9 mouse cellular contexts compared by ENCODE assay signal in the genomic region with DNA sequence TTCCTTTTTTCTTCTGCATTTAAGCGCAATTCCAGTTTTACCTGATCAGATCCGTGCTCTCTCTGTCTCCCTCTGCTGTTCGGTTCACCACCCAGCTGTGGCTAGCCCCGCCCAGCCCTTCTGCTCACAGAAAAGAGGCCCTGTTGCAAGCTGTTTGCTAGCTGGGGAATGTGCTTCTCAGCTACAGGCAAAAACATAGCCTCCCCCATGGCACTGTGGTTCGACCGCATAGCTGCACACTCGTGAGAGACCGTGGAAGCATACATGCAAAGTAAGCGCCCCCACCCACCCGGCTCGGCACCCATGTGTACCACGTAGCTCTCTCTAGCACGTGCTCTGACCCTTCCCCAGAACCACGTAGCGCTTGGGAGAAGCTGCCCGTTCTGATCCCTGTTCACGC. TPM values are rescaled to one million over a fixed set of nuclear protein-coding genes. Genes with fewer than 3 reads are reported as not detected.
DNase-seq lines count a peak whose midpoint lies in the region; ATAC-seq and TF ChIP-seq lines count a peak whose summit lies in the region.
"Had no signal": no experiment of that assay in that cellular context is flagged by ENCODE, and none has a peak within 500 bp of the region (broad histone marks: within the 10 kb centered on the region; RNA-seq: fewer than 3 reads in every experiment).

No protein-coding gene starts in this region.

- WGBS in embryonic facial prominence, embryonic 15.5 days = 36% methylated on average over 17 of the region's 17 CpGs
- 40% methylated on average over 17 of the region's 17 CpGs for WGBS in heart, embryonic 16.5 days
- WGBS in liver, embryonic 12.5 days (ENCODE audit: insufficient replicate concordance) = 38% methylated on average over 17 of the region's 17 CpGs
- WGBS in stomach, postnatal 0 days = 25% methylated on average over 17 of the region's 17 CpGs

- peak overlapping the region; percentile 59 for H3K27ac ChIP-seq in embryonic facial prominence, embryonic 15.5 days (replicated peaks)
- no peak overlapping the region for H3K27ac ChIP-seq in heart, embryonic 16.5 days (ENCODE audit: low read length)
- H3K27ac ChIP-seq in liver, embryonic 12.5 days = peak overlapping the region; percentile 94
- peak overlapping the region; percentile 24; the same call in 1 of the 2 replicates for H3K27ac ChIP-seq in stomach, postnatal 0 days (replicated peaks)

- H3K27me3 ChIP-seq in E14TG2a.4 (ENCODE audit: insufficient read depth, low read length) = no peaks in the 10 kb centered on the region
- no peaks in the 10 kb centered on the region for H3K27me3 ChIP-seq in embryonic facial prominence, embryonic 15.5 days
- H3K27me3 ChIP-seq in heart, embryonic 16.5 days (ENCODE audit: control insufficient read depth, insufficient read depth, low read length) = no peaks in the 10 kb centered on the region
- no peaks in the 10 kb centered on the region for H3K27me3 ChIP-seq in liver, embryonic 12.5 days (replicated peaks)
- H3K27me3 ChIP-seq in stomach, postnatal 0 days (ENCODE audit: control insufficient read depth, insufficient read depth, low read length) = no peaks in the 10 kb centered on the region

- peaks cover 4% of the 10 kb centered on the region; the same call in 1 of the 2 replicates for H3K9me3 ChIP-seq in E14TG2a.4 (ENCODE audit: low read length)
- no peaks in the 10 kb centered on the region for H3K9me3 ChIP-seq in embryonic facial prominence, embryonic 15.5 days (replicated peaks)
- H3K9me3 ChIP-seq in heart, embryonic 16.5 days (replicated peaks; ENCODE audit: control insufficient read depth, low read length) = no peaks in the 10 kb centered on the region
- H3K9me3 ChIP-seq in liver, embryonic 12.5 days (replicated peaks) = no peaks in the 10 kb centered on the region
- no peaks in the 10 kb centered on the region for H3K9me3 ChIP-seq in stomach, postnatal 0 days (ENCODE audit: control insufficient read depth, low read length)

- peak; percentile 74 for TF ChIP-seq CTCF in E14TG2a.4 (conservative IDR thresholded peaks at IDR 0.05; ENCODE audit: low read length)
- peak; percentile 90 for TF ChIP-seq CTCF in stomach, postnatal 0 days (IDR thresholded peaks at IDR 0.05; ENCODE audit: low read depth)

- H3K9ac ChIP-seq in embryonic facial prominence, embryonic 15.5 days = no peak overlapping the region
- H3K9ac ChIP-seq in heart, embryonic 16.5 days (ENCODE audit: low read length) = peak overlapping the region; percentile 34
- peak overlapping the region; percentile 66 for H3K9ac ChIP-seq in liver, embryonic 12.5 days
- no peak overlapping the region for H3K9ac ChIP-seq in stomach, postnatal 0 days (ENCODE audit: low read length)

- no peak for TF ChIP-seq EP300 in stomach, postnatal 0 days (optimal IDR thresholded peaks at IDR 0.05)

- no peaks in the 10 kb centered on the region for H3K36me3 ChIP-seq in E14TG2a.4 (ENCODE audit: insufficient read depth, low read length)
- no peaks in the 10 kb centered on the region for H3K36me3 ChIP-seq in embryonic facial prominence, embryonic 15.5 days
- H3K36me3 ChIP-seq in heart, embryonic 16.5 days (ENCODE audit: control insufficient read depth, insufficient read depth) = no peaks in the 10 kb centered on the region
- 0 out of 2 replicates have a peak, but pooled peaks cover 3% of the 10 kb centered on the region for H3K36me3 ChIP-seq in liver, embryonic 12.5 days
- no peaks in the 10 kb centered on the region for H3K36me3 ChIP-seq in stomach, postnatal 0 days (ENCODE audit: control insufficient read depth, insufficient read depth, low read length)

- H3K4me3 ChIP-seq in E14TG2a.4 (replicated peaks; ENCODE audit: low read length) = no peak overlapping the region
- no peak overlapping the region for H3K4me3 ChIP-seq in embryonic facial prominence, embryonic 15.5 days (replicated peaks)
- no peak overlapping the region for H3K4me3 ChIP-seq in heart, embryonic 16.5 days (ENCODE audit: low read length)
- peak overlapping the region; percentile 21 for H3K4me3 ChIP-seq in liver, embryonic 12.5 days
- H3K4me3 ChIP-seq in stomach, postnatal 0 days (ENCODE audit: low read depth, low read length) = no peak overlapping the region

- peak overlapping the region; percentile 19 for H3K4me2 ChIP-seq in embryonic facial prominence, embryonic 15.5 days (replicated peaks)
- H3K4me2 ChIP-seq in heart, embryonic 16.5 days (ENCODE audit: low read depth, low read length) = peak overlapping the region; percentile 23; the same call in 1 of the 2 replicates
- peak overlapping the region; percentile 62 for H3K4me2 ChIP-seq in liver, embryonic 12.5 days
- H3K4me2 ChIP-seq in stomach, postnatal 0 days (replicated peaks; ENCODE audit: low read depth) = peak overlapping the region; percentile 25; the same call in 1 of the 2 replicates

- ATAC-seq in embryonic facial prominence, embryonic 15.5 days (ENCODE audit: insufficient number of reproducible peaks, low FRiP score, low TSS enrichment, low read depth) = no peak
- peak; percentile 56; the same call in 1 of the 2 replicates for ATAC-seq in heart, embryonic 16.5 days (replicated peaks; ENCODE audit: extremely low read depth, insufficient read depth, low FRiP score)
- peak; percentile 26; the same call in 1 of the 2 replicates for ATAC-seq in liver, embryonic 12.5 days
- ATAC-seq in stomach, postnatal 0 days (ENCODE audit: low FRiP score, low TSS enrichment) = peak; percentile 76

- DNase-seq in brain, adult 2 months (ENCODE audit: low read depth, low spot score) = peak; percentile 93
- peak; percentile 79 for DNase-seq in kidney, postnatal 14 days
- peak; percentile 26 to 57 for DNase-seq in natural killer cell, adult 2 months (ENCODE audit: low spot score in 2 of 2)
- peak; percentile 89 for DNase-seq in stomach, postnatal 0 days (ENCODE audit: low spot score)

- peaks cover 35% of the 10 kb centered on the region for H3K4me1 ChIP-seq in E14TG2a.4 (replicated peaks; ENCODE audit: low read depth, low read length)
- H3K4me1 ChIP-seq in embryonic facial prominence, embryonic 15.5 days = peaks cover 16% of the 10 kb centered on the region
- 0 out of 2 replicates have a peak, but pooled peaks cover 4% of the 10 kb centered on the region for H3K4me1 ChIP-seq in heart, embryonic 16.5 days (ENCODE audit: control insufficient read depth, insufficient read depth, low read length)
- H3K4me1 ChIP-seq in liver, embryonic 12.5 days = peaks cover 78% of the 10 kb centered on the region
- peaks cover 2% of the 10 kb centered on the region for H3K4me1 ChIP-seq in stomach, postnatal 0 days (replicated peaks; ENCODE audit: control insufficient read depth, insufficient read depth)

RNA-seq across cellular contexts. Expression of a gene that starts 8.9 kb away (rescaled TPM):
- polyA plus RNA-seq in embryonic facial prominence, embryonic 15.5 days (2015; fragmentation: Nextera tagmentation; extraction: Ambion mirVana) = 57.5 and 59.9 TPM in 2 replicates
- polyA plus RNA-seq in heart, embryonic 16.5 days (2015; fragmentation: Nextera tagmentation; extraction: Ambion mirVana) = 58.9 and 62.9 TPM in 2 replicates
- polyA plus RNA-seq in liver, embryonic 12.5 days (2016; fragmentation: Nextera tagmentation; extraction: Ambion mirVana) = 10.2 and 11.3 TPM in 2 replicates
- polyA plus RNA-seq in stomach, postnatal 0 days (2015; fragmentation: Nextera tagmentation; extraction: Ambion mirVana) = 62.1 and 65.4 TPM in 2 replicates

RNA-seq across cellular contexts. Expression of a gene that starts 20.5 kb away (rescaled TPM):
- 1.5 and 2.3 TPM in 2 replicates for polyA plus RNA-seq in embryonic facial prominence, embryonic 15.5 days (2015; fragmentation: Nextera tagmentation; extraction: Ambion mirVana)
- polyA plus RNA-seq in heart, embryonic 16.5 days (2015; fragmentation: Nextera tagmentation; extraction: Ambion mirVana) = 1.3 and 1.8 TPM in 2 replicates
- 62.9 and 65.0 TPM in 2 replicates for polyA plus RNA-seq in liver, embryonic 12.5 days (2016; fragmentation: Nextera tagmentation; extraction: Ambion mirVana)
- polyA plus RNA-seq in stomach, postnatal 0 days (2015; fragmentation: Nextera tagmentation; extraction: Ambion mirVana) = 0.61 TPM in 2 replicates

RNA-seq across cellular contexts. Expression of a gene that starts 38.4 kb away (rescaled TPM):
- polyA plus RNA-seq in embryonic facial prominence, embryonic 15.5 days (2015; fragmentation: Nextera tagmentation; extraction: Ambion mirVana) = 0.38 and 0.57 TPM in 2 replicates
- polyA plus RNA-seq in heart, embryonic 16.5 days (2015; fragmentation: Nextera tagmentation; extraction: Ambion mirVana) = 0.24 and 0.42 TPM in 2 replicates
- 1.7 and 2.5 TPM in 2 replicates for polyA plus RNA-seq in liver, embryonic 12.5 days (2016; fragmentation: Nextera tagmentation; extraction: Ambion mirVana)
- polyA plus RNA-seq in stomach, postnatal 0 days (2015; fragmentation: Nextera tagmentation; extraction: Ambion mirVana) = not detected in 2 replicates
- polyA plus RNA-seq: large intestine, adult 2 months had no signal

RNA-seq across cellular contexts. Expression of a gene that starts 52.9 kb away (rescaled TPM):
- 6.6 and 7.7 TPM in 2 replicates for polyA plus RNA-seq in embryonic facial prominence, embryonic 15.5 days (2015; fragmentation: Nextera tagmentation; extraction: Ambion mirVana)
- polyA plus RNA-seq in heart, embryonic 16.5 days (2015; fragmentation: Nextera tagmentation; extraction: Ambion mirVana) = 0.29 and 0.34 TPM in 2 replicates
- 0.12 TPM in 1 of 2 replicates, not detected in the other for polyA plus RNA-seq in liver, embryonic 12.5 days (2016; fragmentation: Nextera tagmentation; extraction: Ambion mirVana)
- 0.24 and 0.36 TPM in 2 replicates for polyA plus RNA-seq in stomach, postnatal 0 days (2015; fragmentation: Nextera tagmentation; extraction: Ambion mirVana)

RNA-seq across cellular contexts. Expression of a gene that starts 56.1 kb away (rescaled TPM):
- 41.9 and 43.6 TPM in 2 replicates for polyA plus RNA-seq in embryonic facial prominence, embryonic 15.5 days (2015; fragmentation: Nextera tagmentation; extraction: Ambion mirVana)
- polyA plus RNA-seq in heart, embryonic 16.5 days (2015; fragmentation: Nextera tagmentation; extraction: Ambion mirVana) = 44.2 and 47.2 TPM in 2 replicates
- polyA plus RNA-seq in liver, embryonic 12.5 days (2016; fragmentation: Nextera tagmentation; extraction: Ambion mirVana) = 33.4 and 34.0 TPM in 2 replicates
- polyA plus RNA-seq in stomach, postnatal 0 days (2015; fragmentation: Nextera tagmentation; extraction: Ambion mirVana) = 14.8 and 14.9 TPM in 2 replicates

Comparison
In these comparisons a context has a peak if more than half of its experiments do, and no peak if none do; other contexts are left out.
1. DNase-seq: peak in every context shown above with its lines; median percentile 93 in brain, adult 2 months; 89 in stomach, postnatal 0 days; 79 in kidney, postnatal 14 days; 42 in natural killer cell, adult 2 months.
2. H3K9ac ChIP-seq: peak in heart, embryonic 16.5 days (single experiment) and liver, embryonic 12.5 days (single experiment); none in embryonic facial prominence, embryonic 15.5 days (single experiment) and stomach, postnatal 0 days (single experiment).
3. RNA of a gene that starts 20.5 kb away (polyA plus RNA-seq): 62.9 to 65.0 TPM in liver, embryonic 12.5 days; 1.5 to 2.3 TPM in embryonic facial prominence, embryonic 15.5 days, 1.3 to 1.8 TPM in heart, embryonic 16.5 days and 0.61 TPM in stomach, postnatal 0 days; every median in the first group is over 10 times any median in the second.
4. Peak in every context shown above with its lines, with median percentiles within 50 percentile points of each other: H3K4me2 ChIP-seq.